Mouse (Mus musculus) adrenal gland, adult (tissue): ENCODE results near the gene Myh1.

Experiments used
- DNase-seq, 2 experiments: peaks; one replicate each; pipeline ENCODE4 v3.0.0; 2022 to 2023; ENCODE audit warnings: low spot score in 1 of 2; ENCODE audit not compliant: inconsistent age in 2 of 2

Gene Myh1

DNA sequence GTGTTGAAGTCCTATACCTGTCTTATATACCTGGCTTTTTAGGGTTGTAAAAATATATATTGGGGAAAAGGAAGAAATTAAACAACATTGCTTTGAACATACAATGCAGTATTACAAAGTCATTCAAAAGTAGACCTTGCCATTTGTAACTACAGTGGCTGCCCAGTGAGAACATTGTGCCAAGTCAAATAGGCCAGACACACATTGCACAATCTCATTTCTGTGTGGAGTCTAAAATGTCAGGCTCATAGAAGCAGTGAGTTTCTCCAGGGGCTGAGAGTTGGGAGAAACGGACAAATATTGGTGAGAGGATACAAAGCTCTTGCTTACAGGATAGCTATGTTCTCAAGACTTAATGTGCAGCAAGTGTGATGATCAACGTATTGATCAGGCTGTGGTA, 30.1 kb downstream of the Myh1 start:
- peak; percentile 41 to 79 for DNase-seq

DNA sequence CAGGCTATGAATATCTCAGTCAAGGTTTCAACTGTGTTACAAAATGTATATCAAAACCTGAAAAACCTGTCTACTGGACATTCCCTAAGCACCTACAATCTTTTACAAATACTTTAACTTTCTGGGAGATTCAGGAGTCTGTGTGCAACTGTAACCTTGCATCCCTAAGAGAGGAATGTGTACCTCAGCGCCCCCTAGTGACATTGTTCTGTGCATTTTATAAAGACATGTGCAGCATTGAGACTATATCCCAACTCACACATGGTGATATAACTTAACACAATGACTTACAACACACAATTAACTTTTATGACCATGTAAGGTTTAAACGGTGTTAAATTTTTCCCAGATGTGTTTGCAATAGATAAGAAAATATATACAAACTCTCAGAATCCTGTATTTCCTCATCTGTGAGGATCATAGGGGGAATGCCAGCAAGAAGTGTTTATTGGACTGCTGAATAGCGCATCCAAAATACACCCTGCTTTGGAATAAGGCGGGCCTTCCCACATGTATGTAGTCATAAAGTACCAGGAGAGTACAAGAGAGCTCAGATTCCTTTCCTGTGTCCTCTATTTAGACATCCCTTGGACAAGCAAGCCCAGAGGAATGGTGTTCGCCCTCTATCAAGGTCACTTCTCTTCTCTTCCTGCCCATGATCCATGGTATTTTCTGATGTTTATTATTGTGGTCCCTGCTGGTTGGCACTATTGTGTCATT, 35.9 kb downstream of the Myh1 start:
- peak; percentile 43 to 88 for DNase-seq

DNA sequence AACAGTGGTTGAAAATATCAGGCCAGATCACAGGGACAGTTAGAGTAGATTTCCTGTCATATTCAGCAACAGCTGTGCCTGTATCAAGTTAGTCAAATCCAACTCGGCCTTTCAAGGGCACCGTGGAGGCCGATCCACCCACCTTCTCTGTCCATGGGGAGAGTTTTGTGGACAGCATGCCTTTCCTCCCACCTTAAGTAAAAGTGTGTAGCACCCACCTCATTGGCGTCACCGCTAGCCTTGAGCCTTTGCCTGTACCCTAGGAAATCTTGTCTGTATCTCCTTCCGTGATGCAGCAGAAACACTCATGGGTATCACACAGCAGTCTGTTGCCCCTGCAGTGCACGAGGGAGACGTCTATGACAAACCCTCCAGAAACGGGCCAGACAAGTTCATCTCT, 36.9 kb downstream of the Myh1 start:
- DNase-seq: no peak

DNA sequence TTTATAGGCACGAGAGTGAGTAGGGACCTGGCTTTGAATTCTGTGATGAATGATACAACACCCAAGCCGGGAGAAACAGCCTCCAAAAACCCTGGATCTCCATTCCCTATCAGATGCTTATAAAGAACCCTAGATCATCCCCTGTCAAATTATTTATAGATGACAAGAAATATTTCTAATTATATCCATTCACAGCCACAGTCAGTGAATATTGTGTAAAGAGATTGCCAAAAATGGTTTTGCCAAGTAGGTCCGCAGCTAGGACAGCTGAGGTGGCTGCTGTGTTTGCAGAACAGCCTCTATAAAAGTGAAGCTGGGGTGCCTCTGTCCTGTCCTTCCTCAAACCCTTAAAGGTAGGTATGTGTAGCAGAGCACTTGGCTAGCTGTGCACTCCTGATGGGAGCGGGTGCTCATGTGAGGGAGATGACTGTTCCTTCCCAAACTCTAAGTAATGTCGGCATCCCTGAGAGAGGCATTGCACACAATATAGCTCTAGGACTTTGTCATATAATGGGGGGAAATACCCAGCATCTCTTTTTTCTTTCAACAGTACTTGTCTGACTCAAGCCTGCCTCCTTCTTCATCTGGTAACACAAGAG, 37.7 kb downstream of the Myh1 start, which contains the start of gene Myh4:
TSS of gene Myh4 (plus strand) at position 549 of the 599 bp plus-strand sequence.
- no peak for DNase-seq

GRCm38 (mm10) chr11:67241051-67241450, 41.2 kb downstream of the Myh1 start:
- DNase-seq: no peak

DNA sequence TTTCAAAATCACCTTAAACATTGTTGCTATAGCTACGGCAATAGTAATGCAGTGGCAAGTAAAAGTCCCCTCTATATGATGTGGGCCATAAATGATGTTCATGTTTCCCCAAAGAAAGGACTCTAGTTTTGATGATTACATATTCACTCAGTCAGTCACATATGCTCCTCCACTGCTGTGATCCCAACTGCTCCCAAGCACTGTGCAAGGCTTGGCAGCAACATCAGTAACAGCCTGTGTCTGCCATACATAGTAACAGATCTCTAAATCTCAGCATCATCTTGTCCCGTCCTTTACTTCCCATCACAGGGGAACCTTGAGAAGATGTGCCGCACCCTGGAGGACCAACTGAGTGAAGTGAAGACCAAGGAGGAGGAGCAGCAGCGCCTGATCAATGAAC, 53.8 kb downstream of the Myh1 start:
- no peak for DNase-seq

DNA sequence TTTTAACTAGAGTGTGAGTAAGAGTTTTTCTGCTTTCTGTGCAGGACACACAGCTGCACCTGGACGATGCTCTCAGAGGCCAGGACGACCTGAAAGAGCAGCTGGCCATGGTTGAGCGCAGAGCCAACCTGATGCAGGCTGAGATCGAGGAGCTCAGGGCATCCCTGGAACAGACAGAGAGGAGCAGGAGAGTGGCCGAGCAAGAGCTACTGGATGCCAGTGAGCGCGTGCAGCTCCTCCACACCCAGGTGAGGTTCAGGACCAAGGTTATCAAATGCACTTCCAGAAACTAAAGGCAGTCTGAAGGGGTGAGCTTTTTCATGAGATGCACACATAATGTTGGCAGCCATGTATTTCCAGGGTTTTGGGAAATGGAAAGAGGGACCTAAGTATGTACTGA, 57.2 kb downstream of the Myh1 start:
- no peak for DNase-seq

- DNase-seq: no peak
Observed at GRCm38 (mm10) chr11:67260956-67261355, 61.1 kb downstream of the Myh1 start.
